Mouse (Mus musculus) MEL (cell line): ENCODE measurements around the gene Ehmt2.

Experiments used
- CHD2 ChIP-seq: IDR thresholded peaks from 2 replicates; pipeline ENCODE4 v1.6.1; 2011; ENCODE audit warnings: low read length, improper control_type of control experiment
- CTCF ChIP-seq, 3 experiments: IDR thresholded peaks in 2 of 3; conservative IDR thresholded peaks in 1 of 3; 2 replicates each; pipeline ENCODE4 v1.5.1; 2011 to 2012; ENCODE audit warnings: low read length in 3 of 3, low read depth in 2 of 3, mild to moderate bottlenecking in 2 of 3, improper control_type of control experiment in 1 of 3, inconsistent platforms in 1 of 3, mixed read lengths in 1 of 3, moderate library complexity in 1 of 3; ENCODE audit not compliant: control insufficient read depth in 1 of 3, insufficient read depth in 1 of 3, poor library complexity in 1 of 3, severe bottlenecking in 1 of 3
- ELF1 ChIP-seq: IDR thresholded peaks from 2 replicates; pipeline ENCODE4 v1.6.1; 2014; ENCODE audit warnings: low read depth, mild to moderate bottlenecking, inconsistent platforms, low read length, improper control_type of control experiment, moderate library complexity
- ETS1 ChIP-seq: IDR thresholded peaks from 2 replicates; pipeline ENCODE4 v1.6.1; 2012; ENCODE audit warnings: low read depth, mild to moderate bottlenecking, inconsistent platforms, low read length, improper control_type of control experiment, moderate library complexity
- KAT2A ChIP-seq: conservative IDR thresholded peaks from 2 replicates; pipeline ENCODE4 v1.6.1; 2012; ENCODE audit warnings: low read depth, low read length, improper control_type of control experiment, inconsistent platforms
- MAX ChIP-seq: IDR thresholded peaks from 2 replicates; pipeline ENCODE4 v1.6.1; 2011; ENCODE audit warnings: low read length, improper control_type of control experiment
- POLR2A ChIP-seq, 2 experiments: IDR thresholded peaks; 2 replicates each; pipeline ENCODE4 v1.6.1; 2011 to 2012; ENCODE audit warnings: low read length in 2 of 2, mild to moderate bottlenecking in 2 of 2, control low read depth in 1 of 2, improper control_type of control experiment in 1 of 2, low read depth in 1 of 2, moderate library complexity in 1 of 2; ENCODE audit not compliant: control insufficient read depth in 1 of 2, insufficient read depth in 1 of 2, poor library complexity in 1 of 2
- POLR2AphosphoS2 ChIP-seq: IDR thresholded peaks from 2 replicates; pipeline ENCODE4 v1.6.1; 2011; ENCODE audit warnings: low read length, improper control_type of control experiment
- POLR2AphosphoS5 ChIP-seq: IDR thresholded peaks from 2 replicates; pipeline ENCODE4 v1.6.1; 2012; ENCODE audit warnings: low read depth, borderline replicate concordance, mild to moderate bottlenecking, inconsistent platforms, low read length, moderate library complexity, mixed read lengths
- TAL1 ChIP-seq: IDR thresholded peaks from 2 replicates; pipeline ENCODE4 v1.6.1; 2012; ENCODE audit warnings: mild to moderate bottlenecking, inconsistent platforms, low read length, moderate library complexity, mixed read lengths
- TBP ChIP-seq: IDR thresholded peaks from 2 replicates; pipeline ENCODE4 v1.8.0; 2011; ENCODE audit warnings: low read depth, low read length, improper control_type of control experiment
- USF2 ChIP-seq, 2 experiments: IDR thresholded peaks; 2 replicates each; pipeline ENCODE4 v1.6.1; 2011 to 2012; ENCODE audit warnings: improper control_type of control experiment in 2 of 2, low read length in 2 of 2, borderline replicate concordance in 1 of 2, inconsistent platforms in 1 of 2, low read depth in 1 of 2, mild to moderate bottlenecking in 1 of 2; ENCODE audit not compliant: insufficient read depth in 1 of 2
- ZMIZ1 ChIP-seq: IDR thresholded peaks from 2 replicates; pipeline ENCODE4 v1.6.1; 2012; ENCODE audit warnings: low read depth, mild to moderate bottlenecking, inconsistent platforms, low read length, improper control_type of control experiment, moderate library complexity
- ZNF384 ChIP-seq: IDR thresholded peaks from 2 replicates; pipeline ENCODE4 v1.6.1; 2012; ENCODE audit warnings: low read depth, mild to moderate bottlenecking, inconsistent platforms, low read length, improper control_type of control experiment

DNA sequence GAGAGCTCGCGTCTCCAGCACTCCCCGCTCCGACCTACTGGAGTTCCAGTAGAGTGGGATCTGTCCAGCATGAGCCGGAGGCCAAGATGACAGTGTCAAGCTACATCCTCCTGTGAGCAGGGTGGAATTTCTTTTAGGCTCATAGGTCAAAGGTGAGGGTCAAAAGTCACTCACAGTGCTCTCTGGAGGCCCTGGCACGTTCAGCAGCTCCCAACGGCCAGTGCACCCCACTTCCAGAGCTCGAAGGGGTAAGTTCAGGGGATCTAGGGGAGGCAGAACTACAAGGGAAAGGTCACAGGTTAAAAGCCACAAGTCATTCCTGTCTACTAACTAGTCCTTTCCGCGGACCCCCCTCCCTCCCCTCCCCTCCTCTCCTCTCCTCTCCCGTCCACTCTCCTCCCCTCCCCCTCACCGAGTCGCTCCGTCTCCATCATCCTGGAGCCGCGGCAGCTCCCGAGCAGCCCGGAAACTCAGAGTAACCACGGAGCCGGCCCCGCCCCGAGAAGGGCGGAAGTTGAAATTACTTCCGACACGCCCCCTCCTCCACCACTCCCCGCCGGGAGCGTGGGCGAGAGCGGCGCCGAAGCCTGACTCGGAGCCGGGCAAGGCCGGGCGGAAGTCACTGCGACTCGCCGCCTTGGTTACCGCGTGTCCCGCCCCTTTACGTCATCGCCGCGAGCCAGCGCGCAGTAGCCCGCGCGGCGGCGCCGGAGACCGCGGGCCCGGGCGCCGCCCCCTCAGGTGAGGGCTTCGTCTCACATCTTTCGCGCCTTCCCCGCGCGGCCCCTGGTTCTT, 48.4 kb upstream of the Ehmt2 start, which contains the start of the genes Skiv2l and Nelfe:
- TF ChIP-seq CTCF (IDR thresholded peaks at IDR 0.05 in 2 of 3, conservative IDR thresholded peaks at IDR 0.05 in 1 of 3; ENCODE audit: control insufficient read depth in 1 of 3, insufficient read depth in 1 of 3, low read depth in 2 of 3, low read length in 3 of 3, poor library complexity in 1 of 3, severe bottlenecking in 1 of 3) (no peak), MAX (peak; percentile 81), KAT2A (peak; percentile 88; the same call in 1 of the 2 replicates), ZNF384 (no peak), TAL1 (no peak), POLR2AphosphoS2 (peak; percentile 45; the same call in 1 of the 2 replicates), ELF1 (peak; percentile 100), ZMIZ1 (no peak), CHD2 (peak; percentile 50), POLR2A (IDR thresholded peaks at IDR 0.05; ENCODE audit: control insufficient read depth in 1 of 2, insufficient read depth in 1 of 2, low read depth in 1 of 2, low read length in 2 of 2, poor library complexity in 1 of 2) (peak; percentile 46 to 70; a peak in 2 of 4 replicates), POLR2AphosphoS5 (no peak), ETS1 (peak; percentile 51; the same call in 1 of the 2 replicates), TBP (0 out of 2 replicates have a peak, but pooled peaks have one; percentile 4), USF2 (IDR thresholded peaks at IDR 0.05; ENCODE audit: borderline replicate concordance in 1 of 2, insufficient read depth in 1 of 2, low read depth in 1 of 2, low read length in 2 of 2) (no peak)
